ENCODE assay signal across 8 mouse cellular contexts in the genomic region with DNA sequence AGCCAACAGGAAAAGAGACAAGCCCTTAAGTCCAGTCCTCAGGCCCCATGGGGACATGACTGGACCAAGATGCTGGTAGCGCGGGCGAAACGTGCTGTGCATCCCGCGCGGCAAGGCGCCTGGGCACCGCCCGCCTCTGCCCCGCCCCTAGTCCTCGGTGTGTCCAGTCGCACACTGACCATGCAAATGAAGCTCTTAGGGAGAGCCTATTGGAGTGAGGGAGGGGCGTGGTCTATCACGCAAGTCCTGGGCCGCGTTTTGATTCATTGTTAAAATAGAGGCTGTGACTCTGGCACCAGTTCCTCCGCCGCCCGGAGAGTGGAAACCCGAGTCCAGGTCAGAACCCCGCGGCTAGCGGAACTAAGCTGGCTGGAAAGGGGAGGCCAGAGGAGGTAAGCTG. TPM values are rescaled to one million over a fixed set of nuclear protein-coding genes. Genes with fewer than 3 reads are reported as not detected.
A peak's percentile ranks its signal among the peaks of the same experiment; 100 is the strongest.
DNase-seq lines count a peak whose midpoint lies in the region; ATAC-seq and TF ChIP-seq lines count a peak whose summit lies in the region.

Gene Triobp, plus strand, starts transcription at position 68 of the 400 bp plus-strand sequence.

- H3K4me2 ChIP-seq in forebrain, embryonic 14.5 days (ENCODE audit: low read length), result peak within 1 kb of the TSS; percentile 74

- peak; percentile 82 for DNase-seq in ES-CJ7 (ENCODE audit: low read depth, low spot score)
- DNase-seq in cerebellum, adult 11-12 months, result peak; percentile 94
- DNase-seq in forebrain, embryonic 14.5 days (ENCODE audit: low spot score), result peak; percentile 97
- peak; percentile 91 for DNase-seq in heart, postnatal 10 days
- DNase-seq in large intestine, adult 2 months (ENCODE audit: low read depth, low spot score), result no peak
- DNase-seq in lung, adult 2 months, result peak; percentile 70
- DNase-seq in urinary bladder, adult 18-20 months (ENCODE audit: low spot score in 2 of 2), result peak; percentile 47 to 75

- no peaks in the 10 kb centered on the region for H3K9me3 ChIP-seq in forebrain, embryonic 14.5 days (replicated peaks; ENCODE audit: control insufficient read depth, low read length)

- peak; percentile 98 for ATAC-seq in forebrain, embryonic 14.5 days

- H3K36me3 ChIP-seq in forebrain, embryonic 14.5 days (ENCODE audit: control insufficient read depth, insufficient read depth, low read length), result peaks cover 13% of the 10 kb centered on the region

- TF ChIP-seq CTCF in lung, adult 2 months (IDR thresholded peaks at IDR 0.05; ENCODE audit: insufficient read depth, low read length), result no peak
- TF ChIP-seq CTCF in olfactory bulb, adult 2 months (IDR thresholded peaks at IDR 0.05; ENCODE audit: insufficient read depth, low read depth, low read length), result no peak

- WGBS in forebrain, embryonic 14.5 days, result under 1% methylated on average over 24 of the region's 24 CpGs
- under 1% methylated on average over 24 of the region's 24 CpGs for WGBS in large intestine, adult 2 months
- under 1% methylated on average over 24 of the region's 24 CpGs for WGBS in lung, adult 2 months
- under 1% methylated on average over 24 of the region's 24 CpGs for WGBS in olfactory bulb, adult 2 months

- no peaks in the 10 kb centered on the region for H3K27me3 ChIP-seq in forebrain, embryonic 14.5 days (replicated peaks; ENCODE audit: control insufficient read depth, insufficient read depth, low read length)

- H3K4me3 ChIP-seq in forebrain, embryonic 14.5 days (ENCODE audit: low read depth, low read length), result peak within 1 kb of the TSS; percentile 65
- no peak within 1 kb of the TSS for H3K4me3 ChIP-seq in lung, adult 2 months (replicated peaks; ENCODE audit: extremely low read depth, low read depth, low read length)
- H3K4me3 ChIP-seq in olfactory bulb, adult 2 months (ENCODE audit: insufficient read depth, low read depth, low read length), result peak within 1 kb of the TSS; percentile 44

- peak within 1 kb of the TSS; percentile 85 for H3K9ac ChIP-seq in forebrain, embryonic 14.5 days (ENCODE audit: low read length)

- H3K4me1 ChIP-seq in forebrain, embryonic 14.5 days (ENCODE audit: control insufficient read depth, insufficient read depth, low read length), result peaks cover 18% of the 10 kb centered on the region
- H3K4me1 ChIP-seq in lung, adult 2 months (ENCODE audit: control insufficient read depth, insufficient read depth, low read length), result no peaks in the 10 kb centered on the region
- H3K4me1 ChIP-seq in olfactory bulb, adult 2 months (ENCODE audit: control insufficient read depth, insufficient read depth, low read length), result peaks cover 11% of the 10 kb centered on the region

- intact Hi-C loops in heart, postnatal 10 days (cut with DNase I), result no loop called here

- no peak for TF ChIP-seq POLR2A in lung, adult 2 months (IDR thresholded peaks at IDR 0.05; ENCODE audit: borderline replicate concordance, extremely low read depth, low read depth, low read length)
- no peak for TF ChIP-seq POLR2A in olfactory bulb, adult 2 months (IDR thresholded peaks at IDR 0.05; ENCODE audit: insufficient read depth, low read depth, low read length)

- peak within 1 kb of the TSS; percentile 55 for H3K27ac ChIP-seq in forebrain, embryonic 14.5 days (ENCODE audit: low read depth, low read length)
- no peak within 1 kb of the TSS for H3K27ac ChIP-seq in olfactory bulb, adult 2 months (ENCODE audit: insufficient read depth, low read depth, low read length)

RNA-seq across cellular contexts. Expression of gene Triobp, which starts in this region (rescaled TPM):
- polyA plus RNA-seq in forebrain, embryonic 14.5 days (2014; fragmentation: Nextera tagmentation; extraction: Ambion mirVana), result 29.3 and 38.7 TPM in 2 replicates
- total RNA-seq in heart, postnatal 10 days (2021), result 10 to 100 TPM; 49.2 to 58.0 TPM
- polyA plus RNA-seq in large intestine, adult 2 months (2012; rRNA removed), result 45.2 and 70.2 TPM in 2 replicates
- polyA plus RNA-seq in lung, adult 2 months (2012; rRNA removed), result 49.6 and 56.3 TPM in 2 replicates
- polyA plus RNA-seq in olfactory bulb, adult 2 months (2012; ENCODE audit: insufficient read depth, insufficient read length, low replicate concordance, missing spikeins), result not detected in 2 replicates
